Mouse (Mus musculus) olfactory bulb, adult 2 months (tissue): ENCODE measurements around the gene Iqck. TPM values are rescaled to one million over a fixed set of nuclear protein-coding genes. Genes with fewer than 3 reads are reported as not detected.
A peak's percentile ranks its signal among the peaks of the same experiment; 100 is the strongest.

Source experiments
- H3K27ac ChIP-seq: fragments of 200-500 bp; 2 replicates; pipeline ENCODE4 v1.5.1; 2012; ENCODE audit warnings: low read depth, low read length; ENCODE audit not compliant: insufficient read depth
- H3K4me1 ChIP-seq: fragments of 200-500 bp; 2 replicates; pipeline ENCODE4 v1.6.1; 2012; ENCODE audit warnings: low read length; ENCODE audit not compliant: control insufficient read depth, insufficient read depth
- H3K4me3 ChIP-seq: fragments of 200-500 bp; 2 replicates; pipeline ENCODE4 v1.5.1; 2012; ENCODE audit warnings: mild to moderate bottlenecking, low read depth, low read length, moderate library complexity; ENCODE audit not compliant: insufficient read depth
- CTCF ChIP-seq: fragments of 200-500 bp; IDR thresholded peaks from 2 replicates; pipeline ENCODE4 v1.5.1; 2012; ENCODE audit warnings: low read depth, mild to moderate bottlenecking, low read length, moderate library complexity; ENCODE audit not compliant: insufficient read depth
- POLR2A ChIP-seq: fragments of 200-500 bp; IDR thresholded peaks from 2 replicates; pipeline ENCODE4 v1.6.1; 2012; ENCODE audit warnings: mild to moderate bottlenecking, low read depth, low read length, moderate library complexity; ENCODE audit not compliant: insufficient read depth
- WGBS: fragments of 180-500 bp; shearing (Covaris S2); methylation state at CpG from one replicate; pipeline ENCODE4 v1.1.7; 2018; 5-methylcytosine and 5-hydroxymethylcytosine counted together
- polyA plus RNA-seq: library from polyadenylated mRNA; stranded (reverse); fragments of >200 nt; gene quantifications from 2 replicates; pipeline ENCODE4 v1.2.4, GENCODE M21; 2012; ENCODE audit warnings: low replicate concordance; ENCODE audit not compliant: missing spikeins, insufficient read depth, insufficient read length

Gene Iqck
- polyA plus RNA-seq, 1 experiment: not detected

DNA sequence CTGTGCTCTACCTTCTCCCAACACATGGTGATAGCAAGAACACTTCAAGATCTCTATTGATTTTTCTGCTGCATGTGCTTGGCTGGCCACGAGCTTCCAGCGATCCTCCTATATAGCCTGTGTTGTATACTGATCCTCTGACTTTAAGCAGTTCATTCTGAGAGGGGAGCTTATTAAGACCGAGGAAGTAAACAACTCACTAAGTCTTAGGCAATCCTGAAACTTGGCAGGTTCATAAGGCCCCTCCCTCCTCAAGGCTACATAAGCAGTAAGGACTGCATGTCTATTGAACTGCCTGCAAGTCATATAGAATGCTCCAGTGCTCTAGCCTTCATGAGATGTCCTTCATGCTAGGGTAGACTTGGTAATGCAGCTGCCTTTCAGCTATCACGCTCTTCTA is 9.2 kb upstream of the Iqck start:
- TF ChIP-seq CTCF (no peak), POLR2A (no peak)
- H3K4me1 ChIP-seq: peaks cover 16% of the 10 kb centered on the region
- 78% methylated on average over 4 of the region's 4 CpGs for WGBS
- H3K27ac ChIP-seq: no peak overlapping the region
- H3K4me3 ChIP-seq: no peak overlapping the region

- Histone ChIP-seq H3K4me3 (no peak overlapping the region), H3K27ac (no peak overlapping the region), H3K4me1 (peaks cover 31% of the 10 kb centered on the region)
- WGBS: 91% methylated on average over 10 of the region's 10 CpGs
- TF ChIP-seq CTCF (no peak), POLR2A (no peak)
Measured at GRCm38 (mm10) chr7:118848796-118849195, 6.8 kb upstream of the Iqck start.

GRCm38 (mm10) chr7:118849543-118850250 is 5.9 kb upstream of the Iqck start:
- no peak overlapping the region for H3K4me3 ChIP-seq
- TF ChIP-seq CTCF (no peak), POLR2A (no peak)
- 82% methylated on average over 5 of the region's 5 CpGs for WGBS
- peaks cover 33% of the 10 kb centered on the region for H3K4me1 ChIP-seq
- H3K27ac ChIP-seq: no peak overlapping the region

- 29% methylated on average over 9 of the region's 9 CpGs for WGBS
Measured at GRCm38 (mm10) chr7:118850676-118851290, 4.8 kb upstream of the Iqck start.

DNA sequence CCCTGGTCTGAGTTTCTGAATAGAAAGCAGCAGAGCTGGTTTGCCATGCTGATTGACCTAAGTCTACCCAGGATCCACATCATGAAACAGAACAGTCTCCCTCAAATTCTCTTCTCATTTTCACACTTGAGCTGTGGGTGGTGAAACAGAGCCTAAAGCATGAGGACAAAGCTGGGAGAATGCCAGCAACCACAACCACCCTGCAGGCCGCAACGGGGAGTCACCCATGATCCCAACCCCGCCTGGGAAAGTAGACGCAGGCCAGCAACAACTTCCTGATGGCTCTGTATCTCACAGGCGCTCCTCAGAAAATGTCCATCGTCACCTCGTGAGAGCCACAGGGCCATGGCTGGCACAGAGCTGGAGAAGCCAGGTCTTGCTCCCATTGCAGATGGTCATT is 4.0 kb upstream of the Iqck start:
- Histone ChIP-seq H3K4me3 (no peak overlapping the region), H3K4me1 (peaks cover 33% of the 10 kb centered on the region), H3K27ac (no peak overlapping the region)
- WGBS: 65% methylated on average over 7 of the region's 7 CpGs
- TF ChIP-seq CTCF (no peak), POLR2A (no peak)

More at GRCm38 (mm10) chr7:118850676-118851290, 4.8 kb upstream of the Iqck start:
- Histone ChIP-seq H3K27ac (no peak overlapping the region), H3K4me1 (peaks cover 33% of the 10 kb centered on the region), H3K4me3 (no peak overlapping the region)
- TF ChIP-seq POLR2A: no peak
- no peak for TF ChIP-seq CTCF

GRCm38 (mm10) chr7:118852611-118853010 is 2.9 kb upstream of the Iqck start:
- Histone ChIP-seq H3K27ac (no peak overlapping the region), H3K4me1 (peaks cover 33% of the 10 kb centered on the region), H3K4me3 (no peak overlapping the region)
- no peak for TF ChIP-seq POLR2A
- no peak for TF ChIP-seq CTCF
- 66% methylated on average over 4 of the region's 4 CpGs for WGBS

GRCm38 (mm10) chr7:118854606-118855005 is 946 bp upstream of the Iqck start:
- Histone ChIP-seq H3K4me1 (peaks cover 30% of the 10 kb centered on the region), H3K27ac (no peak overlapping the region), H3K4me3 (peak overlapping the region; percentile 50)
- 4% methylated on average over 3 of the region's 3 CpGs for WGBS
- TF ChIP-seq CTCF (no peak), POLR2A (no peak)

DNA sequence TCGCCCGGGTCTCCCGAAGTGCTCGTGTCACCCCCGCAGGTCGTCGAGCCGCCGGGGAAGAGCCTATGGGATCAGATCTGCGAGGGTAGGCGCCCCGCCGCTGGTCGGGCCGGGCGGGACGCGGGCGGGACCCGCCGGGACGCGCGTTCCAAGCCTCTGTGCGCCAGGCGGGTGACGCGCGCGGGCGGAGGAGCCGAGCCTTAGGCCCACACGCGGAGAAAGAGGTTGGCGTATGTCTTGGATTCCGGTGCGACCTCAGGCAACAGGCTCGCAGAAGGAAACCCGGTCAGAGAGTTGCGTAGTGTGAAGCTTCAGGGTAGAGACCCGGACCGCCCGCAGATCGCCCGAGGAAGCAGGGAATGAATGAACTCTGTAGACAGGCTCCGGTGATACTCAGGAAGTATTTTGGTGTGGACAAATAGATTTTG is 339 bp downstream of the Iqck start, which contains the start of gene Knop1:
Gene Knop1 (minus strand): TSS at position 378 of the 428 bp plus-strand sequence.
- Histone ChIP-seq H3K4me3 (peak within 1 kb of the TSS; percentile 50), H3K4me1 (peaks cover 18% of the 10 kb centered on the region), H3K27ac (peak within 1 kb of the TSS; percentile 4)
- TF ChIP-seq POLR2A (no peak), CTCF (no peak)
- WGBS: under 1% methylated on average over 46 of the region's 46 CpGs

GRCm38 (mm10) chr7:118858640-118859039 is 3.1 kb downstream of the Iqck start:
- no peak for TF ChIP-seq POLR2A
- no peak for TF ChIP-seq CTCF
- Histone ChIP-seq H3K4me3 (no peak overlapping the region), H3K4me1 (peaks cover 2% of the 10 kb centered on the region), H3K27ac (no peak overlapping the region)
- 78% methylated on average over 1 of the region's 1 CpGs for WGBS
